Mouse (Mus musculus): ENCODE results near the gene Cldn2. TPM values are rescaled to one million over a fixed set of nuclear protein-coding genes. Genes with fewer than 3 reads are reported as not detected.

The Cldn2 gene
- polyA plus RNA-seq, 1 experiment from 2014 or later: 0.24 TPM

GRCm38 (mm10) chrX:139812636-139813298, 12.1 kb downstream of the Cldn2 start:
- H3K4me1 ChIP-seq: no peaks in the 10 kb centered on the region
- H3K36me3 ChIP-seq: no peaks in the 10 kb centered on the region
- H3K9ac ChIP-seq (replicated peaks): no peak overlapping the region
- no peak overlapping the region for H3K4me3 ChIP-seq
- H3K27me3 ChIP-seq: peaks cover 64% of the 10 kb centered on the region
- WGBS: 72% methylated on average over 3 of the region's 3 CpGs
- no peaks in the 10 kb centered on the region for H3K9me3 ChIP-seq
- H3K27ac ChIP-seq (replicated peaks): no peak overlapping the region
- no peak for ATAC-seq (ENCODE audit: low FRiP score, low read depth)
- no peak overlapping the region for H3K4me2 ChIP-seq (replicated peaks)

DNA sequence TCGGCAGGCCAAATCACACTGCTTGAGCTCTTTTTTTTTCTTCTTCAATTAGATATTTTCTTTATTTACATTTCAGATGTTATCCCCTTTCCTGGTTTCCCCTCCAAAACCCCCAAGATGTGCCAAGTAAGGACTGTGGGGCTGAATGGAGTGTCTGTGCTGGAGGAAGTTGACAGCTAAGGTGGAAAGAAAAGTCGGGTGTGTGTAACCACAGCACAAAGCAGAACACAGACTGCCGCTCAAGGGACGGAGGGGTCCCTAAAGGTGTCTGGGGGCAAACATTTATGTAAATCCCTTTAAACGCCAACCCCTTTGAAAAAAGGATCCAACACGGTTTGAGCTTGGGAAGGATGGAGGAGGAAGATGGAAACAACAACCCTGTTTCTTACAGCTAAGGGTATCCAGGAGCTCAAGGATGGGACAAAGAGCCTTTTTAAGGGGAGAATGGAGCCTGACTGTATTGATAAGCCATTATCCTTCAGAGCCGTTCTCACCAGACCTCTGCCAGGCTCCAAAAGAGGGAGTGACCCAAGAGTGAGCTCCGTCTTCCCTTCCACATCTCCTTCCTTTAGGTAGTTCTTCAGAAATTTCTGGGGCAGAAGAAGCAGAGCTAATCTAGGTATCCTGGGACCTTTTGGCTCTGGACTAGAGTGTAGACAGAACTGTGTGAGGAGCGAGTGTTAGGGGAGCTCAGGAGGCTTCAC, 12.8 kb downstream of the Cldn2 start:
- no peaks in the 10 kb centered on the region for H3K4me1 ChIP-seq
- H3K27ac ChIP-seq (replicated peaks): no peak overlapping the region
- no peak overlapping the region for H3K9ac ChIP-seq (replicated peaks)
- WGBS: 71% methylated on average over 9 of the region's 9 CpGs
- H3K4me3 ChIP-seq: no peak overlapping the region
- no peaks in the 10 kb centered on the region for H3K36me3 ChIP-seq
- H3K9me3 ChIP-seq: no peaks in the 10 kb centered on the region
- no peak overlapping the region for H3K4me2 ChIP-seq (replicated peaks)
- ATAC-seq (ENCODE audit: low FRiP score, low read depth): no peak
- peaks cover 58% of the 10 kb centered on the region for H3K27me3 ChIP-seq

- Histone ChIP-seq H3K4me2 (replicated peaks) (no peak overlapping the region), H3K9ac (replicated peaks) (no peak overlapping the region), H3K9me3 (no peaks in the 10 kb centered on the region), H3K27me3 (peaks cover 52% of the 10 kb centered on the region), H3K4me3 (no peak overlapping the region), H3K4me1 (no peaks in the 10 kb centered on the region), H3K36me3 (no peaks in the 10 kb centered on the region), H3K27ac (replicated peaks) (no peak overlapping the region)
- WGBS: 93% methylated on average over 8 of the region's 8 CpGs
- ATAC-seq (ENCODE audit: low FRiP score, low read depth): no peak
Observed at GRCm38 (mm10) chrX:139814018-139814635, 13.5 kb downstream of the Cldn2 start.

- WGBS: 86% methylated on average over 5 of the region's 5 CpGs
- Histone ChIP-seq H3K4me3 (no peak overlapping the region), H3K9ac (replicated peaks) (no peak overlapping the region), H3K4me2 (replicated peaks) (no peak overlapping the region), H3K4me1 (no peaks in the 10 kb centered on the region), H3K27me3 (peaks cover 41% of the 10 kb centered on the region), H3K27ac (replicated peaks) (no peak overlapping the region), H3K36me3 (no peaks in the 10 kb centered on the region), H3K9me3 (no peaks in the 10 kb centered on the region)
- no peak for ATAC-seq (ENCODE audit: low FRiP score, low read depth)
Observed at GRCm38 (mm10) chrX:139815201-139815600, 14.6 kb downstream of the Cldn2 start.

- no peak for ATAC-seq (ENCODE audit: low FRiP score, low read depth)
- no peaks in the 10 kb centered on the region for H3K36me3 ChIP-seq
- H3K9me3 ChIP-seq: no peaks in the 10 kb centered on the region
- no peak overlapping the region for H3K4me3 ChIP-seq
- peaks cover 20% of the 10 kb centered on the region for H3K27me3 ChIP-seq
- no peak overlapping the region for H3K27ac ChIP-seq (replicated peaks)
- 81% methylated on average over 1 of the region's 1 CpGs for WGBS
- no peak overlapping the region for H3K9ac ChIP-seq (replicated peaks)
- H3K4me1 ChIP-seq: no peaks in the 10 kb centered on the region
- H3K4me2 ChIP-seq (replicated peaks): no peak overlapping the region
Observed at GRCm38 (mm10) chrX:139825402-139825801, 24.8 kb downstream of the Cldn2 start.

DNA sequence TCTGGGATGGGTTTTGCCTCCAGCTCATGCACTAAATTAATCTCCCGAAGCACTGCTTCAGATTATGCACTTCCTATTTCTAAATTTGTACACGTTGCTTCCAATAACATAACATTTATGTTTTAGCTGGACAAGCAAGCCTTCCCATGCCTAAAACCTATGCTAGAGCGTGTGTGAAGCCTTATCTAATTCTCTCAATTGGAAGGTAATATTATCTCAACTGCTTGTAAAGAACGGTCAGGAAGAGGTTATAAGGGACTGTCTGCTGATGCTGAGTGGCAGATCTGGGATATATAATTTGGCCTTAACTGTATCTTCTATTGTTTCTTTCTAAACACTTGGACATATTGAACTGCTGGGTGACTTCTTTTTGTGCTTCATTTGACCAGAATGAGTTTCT, 26.3 kb downstream of the Cldn2 start:
- WGBS: 90% methylated on average over 4 of the region's 4 CpGs
- no peaks in the 10 kb centered on the region for H3K4me1 ChIP-seq
- no peaks in the 10 kb centered on the region for H3K9me3 ChIP-seq
- no peaks in the 10 kb centered on the region for H3K36me3 ChIP-seq
- H3K4me3 ChIP-seq: no peak overlapping the region
- H3K4me2 ChIP-seq (replicated peaks): no peak overlapping the region
- H3K9ac ChIP-seq (replicated peaks): no peak overlapping the region
- ATAC-seq (ENCODE audit: low FRiP score, low read depth): no peak
- peaks cover 20% of the 10 kb centered on the region for H3K27me3 ChIP-seq
- H3K27ac ChIP-seq (replicated peaks): no peak overlapping the region

DNA sequence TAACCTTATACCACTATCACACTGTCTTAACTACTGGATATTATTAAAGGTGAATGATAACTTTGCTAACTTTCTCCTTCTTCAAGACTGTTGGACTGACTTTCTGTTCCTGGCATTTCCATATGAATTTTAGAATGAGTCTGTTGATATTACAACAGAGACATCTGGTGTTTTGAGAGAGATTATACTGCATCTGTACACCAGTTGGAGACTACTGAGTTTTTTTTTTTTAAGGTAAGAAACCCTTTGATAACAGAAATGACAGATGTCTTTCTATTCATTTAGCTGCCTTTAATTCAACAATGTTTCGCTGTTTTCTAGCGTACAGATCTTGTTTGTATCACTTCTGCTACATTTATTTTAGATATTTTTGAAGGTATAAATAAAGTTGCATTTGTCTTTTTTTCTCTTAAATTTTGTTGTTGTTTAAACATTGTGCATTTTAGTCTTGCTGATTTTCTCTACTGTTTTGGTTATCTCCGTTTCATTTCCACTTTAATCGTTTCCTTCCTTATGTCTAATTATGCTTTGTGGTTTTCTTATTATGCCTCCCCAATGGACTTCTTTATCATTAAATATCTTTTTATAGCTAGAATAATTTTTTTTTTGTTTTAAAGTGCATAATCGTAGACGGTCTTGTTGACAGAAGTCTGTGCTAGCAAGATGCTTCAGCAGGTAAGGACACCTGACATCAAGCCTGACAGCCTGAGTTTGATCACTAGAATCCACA, 27.9 kb downstream of the Cldn2 start:
- Histone ChIP-seq H3K36me3 (no peaks in the 10 kb centered on the region), H3K27me3 (peaks cover 17% of the 10 kb centered on the region; the same call in 1 of the 2 replicates), H3K4me1 (no peaks in the 10 kb centered on the region), H3K27ac (replicated peaks) (no peak overlapping the region), H3K4me2 (replicated peaks) (no peak overlapping the region), H3K9me3 (no peaks in the 10 kb centered on the region), H3K9ac (replicated peaks) (no peak overlapping the region), H3K4me3 (no peak overlapping the region)
- ATAC-seq (ENCODE audit: low FRiP score, low read depth): no peak
- WGBS: 93% methylated on average over 6 of the region's 6 CpGs

- WGBS: 16% methylated on average over 5 of the region's 5 CpGs
- Histone ChIP-seq H3K9me3 (no peaks in the 10 kb centered on the region), H3K4me3 (no peak overlapping the region), H3K27ac (replicated peaks) (no peak overlapping the region), H3K4me2 (replicated peaks) (no peak overlapping the region), H3K9ac (replicated peaks) (no peak overlapping the region), H3K36me3 (no peaks in the 10 kb centered on the region), H3K4me1 (no peaks in the 10 kb centered on the region), H3K27me3 (0 out of 2 replicates have a peak, but pooled peaks cover under 1% of the 10 kb centered on the region)
- ATAC-seq (ENCODE audit: low FRiP score, low read depth): no peak
Observed at GRCm38 (mm10) chrX:139832464-139832863, 31.8 kb downstream of the Cldn2 start.

- Histone ChIP-seq H3K9ac (replicated peaks) (no peak overlapping the region), H3K4me2 (replicated peaks) (no peak overlapping the region), H3K36me3 (no peaks in the 10 kb centered on the region), H3K27ac (replicated peaks) (no peak overlapping the region), H3K4me1 (no peaks in the 10 kb centered on the region), H3K4me3 (no peak overlapping the region), H3K27me3 (no peaks in the 10 kb centered on the region; the same call in 1 of the 2 replicates), H3K9me3 (no peaks in the 10 kb centered on the region)
- WGBS: 51% methylated on average over 3 of the region's 3 CpGs
- no peak for ATAC-seq (ENCODE audit: low FRiP score, low read depth)
Observed at GRCm38 (mm10) chrX:139839057-139839456, 38.4 kb downstream of the Cldn2 start.

GRCm38 (mm10) chrX:139841091-139841490, 40.5 kb downstream of the Cldn2 start:
- H3K27me3 ChIP-seq: no peaks in the 10 kb centered on the region; the same call in 1 of the 2 replicates
- ATAC-seq (ENCODE audit: low FRiP score, low read depth): no peak
- H3K27ac ChIP-seq (replicated peaks): no peak overlapping the region
- H3K4me3 ChIP-seq: no peak overlapping the region
- H3K36me3 ChIP-seq: no peaks in the 10 kb centered on the region
- H3K9me3 ChIP-seq: no peaks in the 10 kb centered on the region
- H3K9ac ChIP-seq (replicated peaks): no peak overlapping the region
- H3K4me2 ChIP-seq (replicated peaks): no peak overlapping the region
- 85% methylated on average over 6 of the region's 6 CpGs for WGBS
- H3K4me1 ChIP-seq: no peaks in the 10 kb centered on the region

DNA sequence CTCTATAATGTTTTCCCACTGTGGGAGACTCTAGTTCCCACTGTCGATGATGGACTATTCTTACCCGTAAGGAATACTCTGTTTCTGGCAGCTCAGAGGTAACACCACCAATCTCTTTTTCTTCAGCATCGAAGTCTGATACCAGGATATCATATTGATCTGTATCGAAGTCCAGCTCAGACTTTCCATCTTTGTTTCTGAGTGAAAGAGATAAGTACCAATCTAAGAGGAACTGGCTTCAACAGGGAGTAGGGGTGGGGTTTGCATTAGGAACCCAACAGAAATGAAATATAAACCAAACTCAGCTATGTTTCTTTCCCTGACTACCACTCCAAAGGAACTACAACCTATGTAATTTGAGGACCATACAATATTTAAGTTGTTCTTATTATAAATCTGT, 54.2 kb downstream of the Cldn2 start:
- ATAC-seq (ENCODE audit: low FRiP score, low read depth): no peak
- H3K9me3 ChIP-seq: no peaks in the 10 kb centered on the region
- H3K4me3 ChIP-seq: no peak overlapping the region
- no peak overlapping the region for H3K9ac ChIP-seq (replicated peaks)
- no peak overlapping the region for H3K27ac ChIP-seq (replicated peaks)
- H3K4me1 ChIP-seq: no peaks in the 10 kb centered on the region
- H3K4me2 ChIP-seq (replicated peaks): no peak overlapping the region
- peaks cover 6% of the 10 kb centered on the region; the same call in 1 of the 2 replicates for H3K27me3 ChIP-seq
- 87% methylated on average over 4 of the region's 4 CpGs for WGBS
- no peaks in the 10 kb centered on the region for H3K36me3 ChIP-seq

DNA sequence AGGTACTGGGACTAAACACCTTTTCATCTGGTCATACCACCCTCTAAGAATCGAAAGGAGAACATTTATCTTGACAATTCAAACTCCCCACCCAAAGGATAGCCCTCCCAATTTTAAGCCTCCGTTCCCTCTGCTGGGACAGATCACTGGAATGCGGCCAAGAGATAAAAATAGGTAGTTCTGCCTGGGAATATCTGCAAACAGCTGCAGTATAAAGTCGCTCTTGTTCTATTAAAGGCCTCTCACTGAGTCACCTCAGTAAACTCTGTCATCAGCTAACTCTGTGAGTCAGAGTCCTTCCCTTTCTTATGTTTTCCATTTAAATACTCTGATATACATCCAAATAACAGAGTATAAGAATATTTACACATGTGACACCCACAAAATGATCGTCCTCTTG, 58.8 kb downstream of the Cldn2 start:
- H3K9me3 ChIP-seq: no peaks in the 10 kb centered on the region
- H3K4me1 ChIP-seq: no peaks in the 10 kb centered on the region
- no peak overlapping the region for H3K4me3 ChIP-seq
- 87% methylated on average over 5 of the region's 5 CpGs for WGBS
- H3K9ac ChIP-seq (replicated peaks): no peak overlapping the region
- no peak for ATAC-seq (ENCODE audit: low FRiP score, low read depth)
- H3K36me3 ChIP-seq: no peaks in the 10 kb centered on the region
- peaks cover 3% of the 10 kb centered on the region; the same call in 1 of the 2 replicates for H3K27me3 ChIP-seq
- H3K27ac ChIP-seq (replicated peaks): no peak overlapping the region
- no peak overlapping the region for H3K4me2 ChIP-seq (replicated peaks)

Measured in midbrain, embryonic 12.5 days (tissue).